Mouse (Mus musculus) spleen, postnatal 4 days (tissue): ENCODE data around the gene Ybx1.

Source experiments
- DNase-seq, 2 experiments: peaks; one replicate each; pipeline ENCODE4 v3.0.0; 2022; ENCODE audit warnings: low spot score in 2 of 2

Gene Ybx1

GRCm38 (mm10) chr4:119274627-119275026 lies 19.8 kb downstream of the Ybx1 start:
- DNase-seq: no peak

- no peak for DNase-seq
Measured at GRCm38 (mm10) chr4:119266606-119267005, 27.8 kb downstream of the Ybx1 start.

DNA sequence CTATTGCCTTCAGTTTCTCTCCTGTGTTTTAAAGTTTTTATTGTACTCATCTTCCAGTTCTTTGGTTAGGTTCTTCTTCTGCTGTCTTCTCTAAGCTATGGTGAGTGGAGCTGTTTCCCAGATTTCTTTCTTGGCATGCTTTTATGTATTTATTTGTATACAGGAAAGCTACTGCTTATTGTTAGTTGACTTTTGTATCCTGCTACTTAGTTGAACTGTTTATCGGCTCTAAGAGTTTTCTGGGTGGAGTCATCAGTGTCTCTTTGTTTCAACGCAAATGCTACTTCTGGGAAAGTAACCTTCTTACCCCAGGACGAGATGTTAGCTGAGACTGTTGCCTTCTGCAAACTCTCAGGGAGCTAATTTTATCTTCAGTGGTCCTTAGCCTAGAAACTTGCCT lies 30.9 kb downstream of the Ybx1 start:
- DNase-seq: no peak

- no peak for DNase-seq
Measured at GRCm38 (mm10) chr4:119262483-119262882, 31.9 kb downstream of the Ybx1 start.

DNA sequence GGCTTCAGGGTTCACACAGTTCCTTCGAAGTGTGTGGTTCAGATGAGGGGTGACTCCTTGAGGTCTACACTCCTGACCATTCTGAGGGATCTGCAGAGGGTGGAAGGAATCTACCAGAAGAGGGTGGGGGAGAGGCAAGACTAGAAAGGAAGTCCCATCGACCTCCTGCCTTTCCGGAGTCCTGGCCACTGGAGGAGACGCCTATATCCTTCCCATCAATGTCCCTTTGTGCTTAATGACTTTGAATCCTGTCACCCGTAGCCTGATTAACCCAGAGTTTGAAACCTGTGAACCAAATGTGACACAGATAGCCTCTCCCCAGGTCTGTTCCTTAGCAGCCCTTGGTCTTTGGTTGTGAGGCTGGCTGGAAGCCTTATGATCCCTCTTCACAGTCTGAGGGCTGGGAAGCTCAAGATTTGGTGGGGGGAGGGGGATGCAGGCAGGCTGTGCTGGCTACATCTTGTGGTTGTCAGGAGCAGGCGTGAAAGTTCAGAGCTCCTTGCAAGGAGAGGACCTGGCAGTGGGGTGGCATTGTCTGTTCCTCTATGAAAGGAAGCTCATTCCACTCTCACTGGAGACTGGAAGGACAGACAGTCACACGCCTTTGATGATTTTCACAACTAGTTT lies 33.2 kb downstream of the Ybx1 start:
- DNase-seq: no peak

DNA sequence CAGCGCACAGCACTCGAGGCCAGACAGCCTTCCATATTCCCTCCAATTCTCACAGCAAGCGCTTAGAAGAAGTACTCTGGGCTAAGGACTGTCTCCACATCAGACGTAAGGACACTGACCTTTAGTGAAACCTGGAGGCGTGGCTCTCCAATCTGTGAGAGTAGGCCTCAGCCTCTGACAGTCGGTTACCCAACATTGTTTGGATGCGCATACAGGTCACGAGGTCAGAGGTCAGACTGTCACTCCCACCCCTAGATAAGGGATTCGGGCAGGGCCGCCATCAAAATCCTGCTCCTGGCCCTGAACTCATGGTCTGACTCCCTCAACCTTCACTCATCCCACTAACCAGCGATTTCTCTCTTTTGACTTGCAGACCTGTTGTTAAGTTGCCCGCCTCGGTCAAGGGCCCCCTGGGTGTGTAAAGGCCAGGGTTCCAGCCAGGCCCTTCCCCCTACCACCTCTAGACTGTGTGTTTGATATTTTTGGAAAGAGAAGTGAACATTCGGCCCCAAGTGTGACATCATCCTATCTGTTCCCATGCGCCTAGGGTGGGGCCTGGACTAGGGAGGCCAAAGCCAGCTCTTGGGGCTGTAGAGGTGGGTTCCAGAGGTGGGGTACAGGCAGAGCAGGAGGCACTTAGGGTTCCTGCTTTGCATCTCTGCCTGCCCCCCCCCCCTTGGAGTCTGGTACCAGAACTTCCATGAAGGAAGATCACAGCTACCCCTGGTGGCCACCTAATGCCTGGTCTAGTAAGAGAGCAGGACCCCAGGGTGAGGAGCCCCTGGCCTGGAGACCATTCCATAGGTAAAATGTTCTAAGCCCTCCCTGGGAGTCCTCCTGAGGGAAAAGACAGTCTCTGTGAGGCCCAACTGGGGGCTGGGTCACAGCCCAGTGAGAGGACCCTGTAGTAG lies 34.8 kb downstream of the Ybx1 start:
- DNase-seq: no peak

GRCm38 (mm10) chr4:119257083-119257482 lies 37.3 kb downstream of the Ybx1 start:
- DNase-seq: no peak

- DNase-seq: no peak
Measured at GRCm38 (mm10) chr4:119255351-119255750, 39.1 kb downstream of the Ybx1 start, which contains the start of gene Cldn19. Gene Cldn19 (plus strand): TSS chr4:119255414.

DNA sequence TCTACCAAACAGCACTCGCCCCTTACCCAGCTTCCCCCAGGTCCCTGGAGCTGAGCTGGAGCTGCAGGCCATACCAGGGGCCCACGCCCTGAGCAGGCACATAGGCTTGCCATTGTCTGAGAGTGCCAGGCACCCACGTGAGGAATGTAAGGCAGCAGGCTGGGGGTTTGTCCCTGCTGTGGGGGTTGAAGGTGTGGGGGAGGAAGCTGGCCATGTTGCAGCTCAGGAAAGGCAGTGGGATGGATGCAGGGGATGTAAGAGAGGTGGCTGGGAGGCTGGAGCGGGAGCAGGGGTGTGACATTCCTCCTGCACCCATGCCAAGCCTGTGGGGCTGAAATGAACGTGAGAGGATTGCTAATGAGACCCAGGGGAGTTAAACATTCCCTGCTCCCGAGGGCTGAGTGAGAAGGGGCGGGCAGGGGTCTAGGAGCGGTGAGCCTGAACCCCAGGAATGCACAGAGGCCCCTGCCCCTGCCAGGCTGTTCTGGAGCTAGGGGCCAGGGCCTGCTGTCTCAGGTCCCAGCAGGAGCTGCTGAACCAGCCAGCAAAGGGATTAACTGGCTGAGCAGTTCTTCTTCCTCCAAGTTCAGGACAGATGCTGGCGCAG lies 40.3 kb downstream of the Ybx1 start:
- no peak for DNase-seq

- DNase-seq: no peak
Measured at GRCm38 (mm10) chr4:119252025-119252808, 42.2 kb downstream of the Ybx1 start.

DNA sequence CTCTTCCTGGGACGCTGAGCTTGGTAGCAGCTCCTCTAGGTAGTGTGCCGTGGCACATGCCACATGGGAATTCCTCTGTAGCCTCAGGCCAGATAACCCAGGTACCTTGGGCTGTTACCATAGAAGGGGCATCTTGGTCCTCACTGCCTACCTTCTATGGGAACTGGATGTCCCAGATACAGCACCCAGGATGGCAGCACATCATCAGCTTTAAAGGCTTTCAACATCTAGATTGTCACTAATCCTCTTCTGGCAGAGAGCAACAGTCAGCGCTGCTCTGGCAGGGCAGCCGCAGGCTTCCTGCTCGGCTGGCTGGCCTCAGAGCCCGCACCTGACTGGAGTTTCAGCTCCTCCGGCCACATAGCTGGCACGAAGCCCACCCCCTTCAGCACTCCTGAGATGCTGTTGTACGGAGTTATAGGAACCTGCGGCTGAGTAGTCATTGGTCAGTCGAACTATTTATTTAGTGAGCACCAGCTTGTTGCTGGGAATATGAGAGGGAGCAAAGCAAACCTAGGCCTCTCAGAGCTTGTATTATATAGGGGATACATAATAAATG lies 45.9 kb downstream of the Ybx1 start:
- DNase-seq: no peak

DNA sequence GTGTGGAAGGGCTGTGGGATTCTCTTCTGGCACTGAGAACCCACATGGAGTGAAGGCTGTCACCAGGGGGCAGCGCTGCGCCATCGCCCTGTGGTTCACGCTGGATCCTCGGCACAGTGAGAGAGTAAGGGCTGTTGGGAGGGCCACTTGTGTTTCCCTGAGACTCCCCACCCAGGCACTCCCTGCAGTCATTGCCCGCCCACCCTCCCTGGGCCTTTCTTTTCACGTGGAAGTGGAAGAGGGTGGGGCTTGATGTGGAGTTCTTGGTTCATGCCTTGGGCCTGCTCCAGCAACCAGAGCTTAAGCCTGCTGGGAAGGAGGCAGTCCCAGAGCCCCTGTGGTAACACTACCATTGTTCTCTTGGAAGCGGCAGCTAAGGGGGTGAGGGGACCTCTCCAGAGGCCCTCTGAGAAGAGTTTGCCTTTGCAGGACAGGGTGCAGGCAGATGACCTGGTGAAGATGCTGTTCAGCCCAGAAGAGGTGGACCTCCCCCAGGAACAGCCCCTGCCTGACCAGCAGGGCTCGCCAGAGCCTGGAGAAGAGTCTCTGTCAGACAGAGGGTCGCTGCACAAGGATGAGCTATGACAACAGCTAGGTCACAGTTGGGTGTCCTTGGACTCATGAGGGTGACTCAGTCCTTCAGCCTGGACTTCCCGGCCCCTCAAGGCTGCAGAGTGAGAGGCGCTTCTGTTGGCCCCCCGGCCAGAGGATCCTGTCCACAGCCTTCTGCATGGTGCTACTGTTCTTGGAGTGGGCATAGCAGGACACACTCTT lies 46.8 kb downstream of the Ybx1 start:
- DNase-seq: peak; percentile 62 to 84

GRCm38 (mm10) chr4:119246688-119247225 lies 47.6 kb downstream of the Ybx1 start:
- no peak for DNase-seq

- no peak for DNase-seq
Measured at GRCm38 (mm10) chr4:119245961-119246360, 48.4 kb downstream of the Ybx1 start.

DNA sequence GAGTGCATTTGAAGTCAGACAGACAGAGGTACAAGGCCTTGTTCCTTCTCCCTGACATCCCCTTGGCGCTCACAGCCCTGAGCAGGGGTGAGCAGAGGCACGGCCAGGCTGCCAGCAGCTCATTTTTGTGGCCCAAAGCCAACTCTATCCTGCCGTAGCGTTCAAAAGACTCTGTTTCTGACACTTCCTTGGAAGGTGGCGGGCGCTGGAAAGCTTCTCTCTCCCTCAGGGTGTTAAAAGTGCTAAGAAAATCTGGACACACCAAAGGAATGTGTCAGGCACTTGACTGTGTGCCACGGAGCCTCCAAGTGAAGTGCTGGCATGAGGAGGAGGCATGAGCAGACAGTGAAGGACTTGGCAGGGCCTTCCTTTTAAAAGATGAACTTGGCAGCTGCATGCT lies 48.8 kb downstream of the Ybx1 start:
- DNase-seq: no peak

GRCm38 (mm10) chr4:119244468-119245240 lies 49.8 kb downstream of the Ybx1 start:
- no peak for DNase-seq

- DNase-seq: no peak
Measured at GRCm38 (mm10) chr4:119242571-119242970, 51.8 kb downstream of the Ybx1 start.

DNA sequence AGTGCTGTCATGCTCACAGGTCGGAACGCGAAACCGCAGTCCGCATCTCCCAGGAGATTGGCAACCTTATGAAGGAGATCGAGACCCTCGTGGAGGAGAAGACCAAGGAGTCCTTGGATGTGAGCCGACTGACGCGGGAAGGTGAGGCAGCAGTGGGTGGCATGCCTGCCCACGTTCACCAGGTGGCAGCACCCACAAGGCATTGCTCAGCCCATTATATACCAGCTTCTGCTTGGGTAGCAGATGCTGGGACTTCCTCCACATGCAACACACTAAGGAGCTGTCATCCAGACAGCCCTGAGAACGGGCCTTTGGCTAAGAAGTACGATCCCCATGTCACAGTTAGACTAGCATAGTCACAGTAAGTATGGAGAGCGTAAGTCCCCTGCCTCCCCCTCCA lies 52.7 kb downstream of the Ybx1 start:
- peak; percentile 33 to 70 for DNase-seq

- DNase-seq: peak in 1 of 2 experiments; percentile 27
Measured at GRCm38 (mm10) chr4:119239181-119239682, 55.2 kb downstream of the Ybx1 start.
